Mouse (Mus musculus): Measurements from ENCODE around the gene Kcnmb1.

Kcnmb1 gene

GRCm38 (mm10) chr11:33944786-33945328 lies 18.0 kb upstream of the Kcnmb1 start:
- no peak for DNase-seq

- DNase-seq = no peak
Measured at GRCm38 (mm10) chr11:33946501-33946900, 16.3 kb upstream of the Kcnmb1 start.

- no peak for DNase-seq
Measured at GRCm38 (mm10) chr11:33951155-33951554, 11.7 kb upstream of the Kcnmb1 start.

GRCm38 (mm10) chr11:33951684-33952625 lies 10.9 kb upstream of the Kcnmb1 start:
- no peak for DNase-seq

GRCm38 (mm10) chr11:33955982-33956381 lies 6.8 kb upstream of the Kcnmb1 start:
- DNase-seq = no peak

GRCm38 (mm10) chr11:33956623-33957022 lies 6.2 kb upstream of the Kcnmb1 start:
- no peak for DNase-seq

GRCm38 (mm10) chr11:33957595-33957994 lies 5.2 kb upstream of the Kcnmb1 start:
- DNase-seq = no peak

GRCm38 (mm10) chr11:33958713-33959112 lies 4.1 kb upstream of the Kcnmb1 start:
- peak; percentile 38 for DNase-seq

GRCm38 (mm10) chr11:33962178-33962577 lies 635 bp upstream of the Kcnmb1 start:
- DNase-seq = no peak

- no peak for DNase-seq
Measured at GRCm38 (mm10) chr11:33965380-33965779, 2.6 kb downstream of the Kcnmb1 start.

GRCm38 (mm10) chr11:33967708-33968107 lies 4.9 kb downstream of the Kcnmb1 start:
- DNase-seq = no peak

- DNase-seq = no peak
Measured at GRCm38 (mm10) chr11:33969199-33969598, 6.4 kb downstream of the Kcnmb1 start.

- no peak for DNase-seq
Measured at GRCm38 (mm10) chr11:33972114-33972513, 9.3 kb downstream of the Kcnmb1 start.

GRCm38 (mm10) chr11:33974341-33975040 lies 11.7 kb downstream of the Kcnmb1 start:
- no peak for DNase-seq

- no peak for DNase-seq
Measured at GRCm38 (mm10) chr11:33975121-33975520, 12.3 kb downstream of the Kcnmb1 start.

GRCm38 (mm10) chr11:33980146-33980545 lies 17.3 kb downstream of the Kcnmb1 start:
- DNase-seq = no peak

- no peak for DNase-seq
Measured at GRCm38 (mm10) chr11:33986525-33986924, 23.7 kb downstream of the Kcnmb1 start.

GRCm38 (mm10) chr11:33990002-33990401 lies 27.2 kb downstream of the Kcnmb1 start:
- no peak for DNase-seq

- no peak for DNase-seq
Measured at GRCm38 (mm10) chr11:33992938-33993337, 30.1 kb downstream of the Kcnmb1 start, which contains the start of gene Kcnip1. Gene Kcnip1 (minus strand): TSS chr11:33993152.

GRCm38 (mm10) chr11:33993496-33993895 lies 30.7 kb downstream of the Kcnmb1 start:
- no peak for DNase-seq

- no peak for DNase-seq
Measured at GRCm38 (mm10) chr11:33998244-33998643, 35.4 kb downstream of the Kcnmb1 start.

GRCm38 (mm10) chr11:34000416-34000815 lies 37.6 kb downstream of the Kcnmb1 start:
- no peak for DNase-seq

GRCm38 (mm10) chr11:34001938-34002592 lies 39.3 kb downstream of the Kcnmb1 start:
- DNase-seq = peak; percentile 57

Measured in kidney, adult 18-20 months (tissue).